Mouse (Mus musculus) stomach, postnatal 0 days (tissue): ENCODE measurements around the gene Bach1.

ENCODE experiments used
- CTCF ChIP-seq: IDR thresholded peaks from 2 replicates; pipeline ENCODE4 v1.5.1; 2016; ENCODE audit warnings: antibody characterized with exemption, low read depth, mild to moderate bottlenecking, moderate library complexity
- EP300 ChIP-seq: optimal IDR thresholded peaks from 2 replicates; pipeline ENCODE3; 2016; ENCODE audit warnings: antibody characterized with exemption

DNA sequence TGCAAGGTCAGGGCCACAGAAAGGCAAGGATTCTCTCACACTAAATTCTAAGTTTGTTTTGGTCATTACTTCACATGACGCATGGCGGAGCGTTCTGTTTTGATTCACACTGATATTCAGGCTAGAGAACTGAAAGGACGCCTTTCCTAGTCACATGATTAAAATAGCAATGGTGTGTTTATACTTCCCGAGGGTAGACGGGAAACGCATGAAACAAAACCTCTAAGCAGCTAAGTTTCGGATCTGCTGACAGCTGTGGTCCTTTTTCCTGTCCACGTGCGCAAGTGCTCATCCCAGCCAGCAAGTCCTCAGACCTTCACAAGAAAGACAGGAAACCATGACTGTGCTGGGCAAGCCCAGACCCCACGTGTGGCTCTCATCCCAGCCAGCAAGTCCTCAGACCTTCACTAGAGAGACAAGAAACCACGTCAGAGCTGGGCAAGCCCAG is 37.7 kb upstream of the Bach1 start:
- TF ChIP-seq CTCF (no peak), EP300 (no peak)
